Mouse (Mus musculus) liver, postnatal 0 days (tissue): ENCODE data around the gene Prrxl1.

Experiments
- CTCF ChIP-seq: sonication (generic); IDR thresholded peaks from 2 replicates; pipeline ENCODE4 v1.5.1; 2016; ENCODE audit warnings: antibody characterized with exemption, low read depth
- EP300 ChIP-seq: IDR thresholded peaks from 2 replicates; pipeline ENCODE4 v1.6.1; 2016; ENCODE audit warnings: antibody characterized with exemption, low read depth, mild to moderate bottlenecking

GRCm38 (mm10) chr14:32551854-32552253 lies 47.4 kb upstream of the Prrxl1 start:
- TF ChIP-seq CTCF (peak; percentile 13; the same call in 1 of the 2 replicates), EP300 (no peak)
